Mouse (Mus musculus) large intestine, adult 2 months (tissue): ENCODE data around the gene S100a1. TPM values are rescaled to one million over a fixed set of nuclear protein-coding genes. Genes with fewer than 3 reads are reported as not detected.
A peak's percentile ranks its signal among the peaks of the same experiment; 100 is the strongest.

Experiments
- DNase-seq: peaks from one replicate; pipeline ENCODE4 v3.0.0-alpha.2; 2012; ENCODE audit warnings: low read depth, low spot score
- WGBS: fragments of 180-500 bp; shearing (Covaris S2); methylation state at CpG from one replicate; pipeline ENCODE4 v1.1.7; 2018; 5-methylcytosine and 5-hydroxymethylcytosine counted together
- polyA plus RNA-seq: library from polyadenylated mRNA; depleted of rRNA; stranded (reverse); fragments of >200 nt; gene quantifications from 2 replicates; pipeline ENCODE4 v1.2.3, GENCODE M21; 2012; rRNA removed

S100a1 gene
- polyA plus RNA-seq, result 44.1 and 52.5 TPM in 2 replicates

DNA sequence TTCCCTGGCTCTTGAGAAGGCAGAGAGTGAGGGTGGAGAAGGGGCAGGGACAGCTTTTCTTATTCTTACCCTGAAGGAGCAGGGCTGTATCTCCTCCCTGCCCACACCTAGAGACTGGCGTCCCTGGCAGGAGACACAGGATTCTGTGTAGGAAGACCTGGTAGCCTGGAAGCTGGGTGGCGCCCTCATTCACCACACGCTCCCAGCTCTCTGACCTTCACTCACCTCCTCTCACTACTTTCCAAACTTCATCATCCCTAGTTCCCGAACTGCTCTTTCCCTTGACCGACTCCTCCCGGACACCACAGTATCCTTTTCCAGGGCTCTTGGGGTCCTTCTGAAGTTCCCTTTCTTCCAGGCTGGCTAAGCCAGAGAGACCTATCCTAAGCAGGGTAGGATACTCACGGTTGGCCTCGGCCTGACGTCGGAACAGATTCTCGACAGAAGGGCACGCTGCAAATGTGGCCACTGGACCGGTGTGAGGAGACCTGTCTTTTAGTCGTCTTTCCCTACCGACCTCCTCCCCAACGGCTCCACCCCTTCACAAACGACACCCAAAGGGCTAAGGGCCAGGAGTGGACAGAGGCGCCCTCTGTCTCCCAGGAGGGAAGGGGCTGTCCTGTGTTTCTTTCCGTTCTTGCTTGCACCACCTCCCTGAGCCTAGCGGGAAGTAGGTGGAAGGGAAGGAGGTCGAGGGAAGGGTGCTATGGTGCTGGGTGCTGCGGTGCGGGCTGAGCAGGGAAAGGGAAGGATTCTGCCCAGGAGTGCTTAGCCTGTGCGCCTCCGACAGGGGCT, at the start of gene S100a1, which contains the start of gene S100a13:
TSS of gene S100a1 (minus strand) at position 597 of the 795 bp plus-strand sequence.
TSS of gene S100a13 (plus strand) at position 640 of the 795 bp plus-strand sequence.
- 2% methylated on average over 25 of the region's 25 CpGs for WGBS
- peak; percentile 85 for DNase-seq

DNA sequence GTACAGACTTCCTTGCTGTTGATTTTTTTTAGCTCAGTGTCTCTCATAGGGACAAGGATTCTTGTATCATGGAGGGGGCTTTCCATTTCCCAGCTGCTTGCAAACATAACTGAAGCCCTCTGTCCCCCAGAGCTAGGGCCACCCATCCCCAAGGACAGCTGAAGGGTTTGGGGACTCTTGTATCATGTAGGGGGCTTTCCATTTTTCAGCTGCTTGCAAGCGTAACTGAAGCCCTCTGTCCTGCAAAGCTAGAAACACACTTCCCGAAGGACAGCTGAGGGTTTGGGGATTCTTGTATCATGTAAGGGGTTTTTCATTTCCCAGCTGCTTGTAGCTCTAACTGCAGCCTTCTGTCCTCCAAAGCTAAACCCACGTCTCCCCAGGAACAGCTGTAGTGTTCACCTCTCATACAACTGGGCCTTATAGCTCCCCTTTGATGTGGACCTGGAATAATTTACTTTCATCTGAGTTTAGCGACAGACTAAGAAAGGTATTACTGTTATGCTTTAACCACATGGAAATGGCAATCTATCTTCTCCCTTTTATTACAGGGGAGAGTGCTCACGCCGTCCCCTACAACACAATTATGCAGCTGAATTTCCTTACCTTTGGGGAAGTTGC, 45.9 kb upstream of the S100a1 start, which contains the start of gene S100a3:
TSS of gene S100a3 (plus strand) at position 571 of the 621 bp plus-strand sequence.
- 82% methylated on average over 6 of the region's 6 CpGs for WGBS
- no peak for DNase-seq

DNA sequence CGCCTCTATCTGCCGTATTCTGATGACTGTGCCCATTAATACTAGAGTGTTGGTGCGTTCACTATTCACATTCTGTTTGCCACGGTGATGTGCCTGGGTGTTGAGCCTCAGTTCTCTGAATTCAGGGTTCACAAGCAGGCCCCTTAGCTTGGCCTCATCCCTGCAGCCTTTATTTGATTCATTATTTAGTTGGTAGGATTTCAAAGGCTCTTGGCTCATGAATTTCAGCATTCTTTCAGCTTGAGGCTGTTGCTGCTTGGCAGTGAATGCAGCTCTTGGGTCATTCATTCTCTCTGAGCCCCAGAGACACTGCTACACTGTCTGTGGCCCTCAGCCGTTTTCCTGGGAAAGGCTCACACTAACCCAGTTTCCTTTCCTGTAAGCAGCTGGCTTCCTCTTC, 41.8 kb upstream of the S100a1 start:
- 68% methylated on average over 5 of the region's 5 CpGs for WGBS
- no peak for DNase-seq

DNA sequence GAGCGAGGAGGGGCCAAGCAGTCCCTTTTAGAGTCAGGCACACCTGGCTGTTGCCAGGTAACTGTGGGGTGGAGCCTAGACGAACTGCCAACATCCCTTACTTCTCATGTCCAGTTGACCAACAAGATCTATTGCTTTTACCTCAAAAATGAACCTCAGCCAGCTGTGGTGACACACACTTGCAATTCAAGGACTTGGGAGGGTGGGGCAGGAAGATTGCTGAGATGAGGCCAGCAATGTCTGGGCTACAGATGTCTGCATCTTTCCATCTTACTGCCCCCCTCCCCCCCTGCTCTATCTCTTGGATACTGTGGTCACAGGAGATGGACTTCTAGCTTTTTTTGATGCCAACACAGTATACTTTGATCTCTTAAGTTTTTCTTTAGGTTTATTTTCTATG, 38.0 kb upstream of the S100a1 start:
- WGBS, result 56% methylated on average over 2 of the region's 2 CpGs
- no peak for DNase-seq

DNA sequence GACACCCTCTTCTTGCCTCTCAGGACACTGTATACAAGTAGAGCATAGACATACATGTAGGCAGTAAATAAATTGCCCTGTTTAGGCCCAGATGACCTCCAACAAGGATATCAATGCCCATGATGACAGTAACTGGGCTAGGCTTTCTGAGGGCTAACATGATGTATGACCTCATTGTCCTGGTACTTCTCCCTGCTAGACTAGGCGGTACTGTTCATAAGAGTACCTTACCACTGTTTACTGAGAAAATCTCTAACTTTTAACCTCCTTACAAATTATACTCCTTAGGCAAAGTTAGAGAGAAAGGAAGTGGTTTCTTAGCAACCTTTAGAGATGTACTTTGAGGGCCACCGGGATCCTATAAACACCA, 36.2 kb upstream of the S100a1 start:
- DNase-seq, result no peak
- WGBS, result 42% methylated on average over 2 of the region's 2 CpGs

DNA sequence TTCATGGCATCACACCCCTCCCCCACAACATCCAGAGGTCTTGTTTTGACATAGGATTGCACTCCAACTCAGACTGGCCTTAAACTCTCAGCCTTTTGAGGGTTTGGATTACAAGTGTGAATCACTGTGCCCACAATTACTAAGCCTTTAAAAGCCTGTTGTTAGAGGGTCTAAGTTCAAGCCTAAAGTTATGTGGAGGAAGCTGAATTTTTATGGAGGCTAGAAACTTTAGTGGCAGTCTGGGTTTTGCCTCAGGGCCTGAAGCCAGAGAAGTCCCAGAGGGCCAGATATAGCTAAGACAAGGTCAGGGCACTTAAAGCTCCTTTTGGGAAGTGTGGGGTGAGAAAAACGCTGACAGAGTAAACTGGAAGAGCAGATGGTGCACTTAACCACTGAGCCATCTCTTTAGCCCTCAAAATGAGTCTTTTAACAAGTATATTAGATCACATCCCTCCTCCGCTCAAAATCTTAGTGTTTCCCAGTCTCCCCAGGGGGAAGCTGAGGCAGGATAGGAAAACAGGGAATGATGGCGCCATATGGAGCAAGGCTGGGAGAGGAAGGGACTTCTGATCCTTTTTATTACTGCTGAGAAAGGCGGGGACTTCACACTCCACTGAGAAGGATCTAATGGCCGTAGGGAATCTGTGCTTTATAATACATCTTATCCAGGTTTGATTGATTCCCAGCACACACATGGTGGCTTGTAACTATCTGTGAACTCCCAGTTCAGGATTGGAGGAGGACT, 35.7 kb upstream of the S100a1 start:
- no peak for DNase-seq
- WGBS, result 55% methylated on average over 5 of the region's 5 CpGs

DNA sequence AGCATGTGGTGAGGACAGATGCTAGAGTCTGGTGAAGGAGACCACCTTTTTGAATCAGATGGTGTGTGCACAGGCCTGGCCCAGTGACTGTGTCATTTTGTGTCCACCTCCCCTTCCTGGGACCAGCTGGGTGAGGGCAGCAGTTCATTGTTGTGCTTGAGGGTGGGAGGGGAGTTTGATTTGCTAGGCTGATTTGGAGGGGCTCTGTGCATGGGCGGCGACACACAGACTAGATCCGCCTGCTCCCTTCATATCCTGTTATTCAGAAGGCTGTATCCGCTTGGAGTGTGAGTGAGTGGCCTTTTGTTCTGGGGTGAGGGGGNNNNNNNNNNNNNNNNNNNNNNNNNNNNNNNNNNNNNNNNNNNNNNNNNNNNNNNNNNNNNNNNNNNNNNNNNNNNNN, 26.7 kb upstream of the S100a1 start:
- DNase-seq, result no peak
- 70% methylated on average over 4 of the region's 4 CpGs for WGBS

DNA sequence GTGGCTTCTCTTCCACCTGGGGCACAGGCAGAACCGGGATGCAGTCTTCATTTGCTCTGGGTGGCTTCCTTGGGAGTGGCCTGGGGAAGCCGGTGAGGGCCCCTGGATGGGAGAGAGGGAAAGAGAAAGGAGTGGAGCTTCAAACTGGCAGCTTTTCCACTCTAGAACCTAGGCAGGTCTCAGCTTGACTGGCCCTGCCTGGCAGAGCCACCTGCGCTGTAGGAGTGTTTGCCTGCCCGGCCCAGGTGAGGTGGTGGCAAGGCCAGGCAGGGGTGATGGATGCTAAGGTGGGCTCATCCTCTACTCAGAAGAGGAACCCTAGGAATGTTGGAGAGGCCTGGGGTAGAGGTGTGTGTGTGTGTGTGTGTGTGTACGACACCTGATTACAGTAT, 23.7 kb upstream of the S100a1 start:
- no peak for DNase-seq
- 22% methylated on average over 5 of the region's 5 CpGs for WGBS

DNA sequence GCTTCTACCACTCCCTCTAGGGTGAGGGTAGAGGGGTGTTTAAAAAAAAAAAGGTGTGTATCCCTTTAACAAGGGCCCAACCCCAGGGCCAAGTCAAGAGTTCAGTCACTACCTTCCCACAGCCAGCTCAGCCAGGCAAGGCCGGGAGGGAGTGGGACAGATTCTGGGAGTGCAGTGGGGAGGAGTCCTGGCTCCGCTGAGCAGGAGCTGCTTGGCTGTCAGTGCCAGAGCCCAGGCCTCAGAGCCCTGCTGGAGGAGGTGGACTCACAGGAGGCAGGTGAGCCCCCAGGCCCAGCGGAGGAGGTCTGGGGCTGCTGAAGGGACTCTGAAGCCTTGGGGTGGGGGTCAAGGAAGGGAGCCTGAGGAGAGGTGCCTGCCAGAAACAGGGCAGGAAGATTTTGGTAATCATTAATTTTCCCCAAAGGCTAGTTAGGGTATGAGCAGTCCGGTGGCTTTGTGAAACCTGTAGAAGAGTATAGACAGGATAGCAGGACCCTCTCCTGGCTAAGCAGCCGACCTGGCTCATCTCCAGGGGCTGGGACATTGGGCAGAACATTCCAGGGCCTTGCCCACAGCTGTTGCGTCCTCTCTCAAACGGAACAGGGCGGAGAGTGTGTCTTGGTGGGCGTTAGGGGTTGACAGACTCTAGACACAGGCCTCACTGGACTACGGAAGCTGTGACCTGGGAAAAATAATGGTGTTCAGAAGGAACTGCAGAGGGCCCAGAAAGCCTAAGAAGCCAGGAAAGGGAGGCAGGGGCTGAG, 23.1 kb upstream of the S100a1 start, which contains the start of gene S100a16:
TSS of gene S100a16 (plus strand) at position 114 of the 764 bp plus-strand sequence.
- WGBS, result 13% methylated on average over 10 of the region's 10 CpGs
- DNase-seq, result no peak

DNA sequence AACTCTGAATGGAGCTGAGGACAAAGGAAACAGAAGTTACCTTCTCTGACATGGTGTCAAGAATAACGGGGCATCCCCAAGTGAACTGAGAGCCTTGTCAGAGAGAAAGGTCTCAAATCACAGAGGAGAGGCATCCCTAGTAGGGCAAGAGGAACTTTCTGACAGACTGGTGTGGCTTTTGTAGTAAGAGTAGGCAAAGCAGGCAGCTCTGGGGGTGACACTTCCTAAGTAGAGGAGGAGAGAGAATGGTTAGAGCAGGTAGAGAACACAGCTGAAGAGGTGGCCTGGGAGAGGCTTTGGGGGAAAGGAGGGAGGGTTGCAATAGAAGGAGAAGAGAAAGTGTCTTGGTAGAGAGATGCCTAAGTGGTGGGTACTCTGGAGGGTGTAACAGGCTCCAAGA, 21.3 kb upstream of the S100a1 start:
- WGBS, result 97% methylated on average over 1 of the region's 1 CpGs
- DNase-seq, result no peak

DNA sequence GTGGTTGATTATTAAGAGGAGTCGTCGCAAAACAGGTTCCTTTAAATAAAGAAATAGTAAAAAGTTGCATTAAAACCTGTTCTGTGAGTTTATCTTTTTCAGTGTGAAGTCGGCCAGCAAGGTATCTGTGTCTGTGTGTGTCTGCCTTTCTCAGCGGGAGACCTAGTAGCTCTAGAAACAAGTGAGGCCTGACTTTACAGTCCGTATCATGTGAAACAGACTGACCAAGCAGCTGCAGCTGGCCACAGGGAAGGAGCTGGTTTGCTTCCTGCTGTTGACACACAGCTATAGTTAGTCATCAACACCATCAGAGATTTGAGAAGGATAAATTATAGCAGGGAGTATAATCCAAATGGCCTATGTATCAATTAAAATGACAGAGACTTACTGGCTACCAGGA, 17.5 kb upstream of the S100a1 start:
- 40% methylated on average over 5 of the region's 5 CpGs for WGBS

DNA sequence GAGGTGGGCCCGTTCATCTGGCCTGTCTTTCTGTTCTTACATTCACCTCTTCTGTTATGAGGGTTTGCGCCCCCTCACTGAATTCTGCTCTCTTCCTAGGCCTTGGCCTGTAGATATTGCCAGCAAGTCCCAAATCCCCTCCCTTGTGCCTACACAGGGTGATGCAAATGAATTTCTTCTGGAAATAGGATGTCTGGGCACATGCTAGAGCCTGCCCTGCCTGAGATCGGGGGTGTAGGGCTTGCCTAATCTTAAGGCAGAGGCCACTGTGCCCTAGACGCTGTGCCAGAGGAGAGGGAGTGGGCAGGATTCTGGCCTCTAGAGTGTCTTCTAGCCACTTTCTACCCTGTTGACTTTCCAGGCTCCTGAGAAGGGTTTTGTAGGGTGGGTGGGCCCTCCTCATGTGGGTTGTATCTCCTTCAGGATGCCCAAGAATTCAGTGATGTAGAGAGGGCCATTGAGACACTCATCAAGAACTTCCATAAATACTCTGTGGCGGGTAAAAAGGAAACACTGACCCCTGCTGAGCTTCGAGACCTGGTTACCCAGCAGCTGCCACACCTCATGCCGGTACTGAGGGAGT, 13.2 kb upstream of the S100a1 start:
- no peak for DNase-seq
- WGBS, result 86% methylated on average over 7 of the region's 7 CpGs

More for the DNA sequence above, 17.5 kb upstream of the S100a1 start:
- DNase-seq, result no peak

DNA sequence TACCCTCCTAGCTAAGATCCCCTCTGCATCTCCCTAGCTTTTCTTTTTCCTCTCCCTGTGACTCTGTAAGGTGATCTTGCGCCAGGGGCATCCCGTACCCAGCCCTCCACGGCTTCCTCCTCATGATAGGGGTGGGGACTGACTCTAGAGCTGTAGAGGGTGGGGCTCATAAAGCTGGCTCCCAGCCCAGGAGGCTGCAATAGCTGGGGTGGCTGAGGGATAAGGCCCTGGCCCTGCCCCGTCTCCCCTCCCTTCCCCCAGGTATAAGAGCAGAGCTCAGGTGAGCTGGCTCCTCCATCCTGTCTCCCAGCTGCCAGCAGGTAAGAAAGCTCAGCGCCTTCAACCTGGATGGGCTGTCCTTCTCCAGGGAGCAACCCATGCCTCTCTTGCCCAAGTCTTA, 12.4 kb upstream of the S100a1 start, which contains the start of gene S100a14:
TSS of gene S100a14 (plus strand) at position 277 of the 400 bp plus-strand sequence.
- DNase-seq, result peak; percentile 90

DNA sequence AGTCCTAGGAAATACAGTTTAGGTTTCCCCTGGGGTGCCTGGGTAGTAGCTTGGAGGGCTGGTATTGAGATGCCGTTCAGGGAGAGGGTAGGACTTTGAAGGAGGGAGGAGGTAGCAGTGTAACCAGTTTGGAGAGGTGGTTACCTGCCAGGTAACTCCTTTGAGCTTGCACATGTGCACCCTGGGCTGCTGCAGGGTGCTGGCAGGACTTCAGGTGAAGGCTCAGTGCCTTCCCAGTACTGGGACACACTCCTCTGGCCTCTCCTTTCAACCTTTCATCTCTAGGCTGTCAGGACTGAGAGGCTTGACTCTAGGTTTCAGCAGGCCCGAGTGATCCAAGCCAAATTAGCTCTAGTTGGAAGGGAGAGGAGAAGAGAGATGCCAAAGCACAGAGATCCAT, 11.9 kb upstream of the S100a1 start:
- no peak for DNase-seq
- 28% methylated on average over 2 of the region's 2 CpGs for WGBS

More for the DNA sequence above, 12.4 kb upstream of the S100a1 start, which contains the start of gene S100a14:
- WGBS, result 21% methylated on average over 5 of the region's 5 CpGs

DNA sequence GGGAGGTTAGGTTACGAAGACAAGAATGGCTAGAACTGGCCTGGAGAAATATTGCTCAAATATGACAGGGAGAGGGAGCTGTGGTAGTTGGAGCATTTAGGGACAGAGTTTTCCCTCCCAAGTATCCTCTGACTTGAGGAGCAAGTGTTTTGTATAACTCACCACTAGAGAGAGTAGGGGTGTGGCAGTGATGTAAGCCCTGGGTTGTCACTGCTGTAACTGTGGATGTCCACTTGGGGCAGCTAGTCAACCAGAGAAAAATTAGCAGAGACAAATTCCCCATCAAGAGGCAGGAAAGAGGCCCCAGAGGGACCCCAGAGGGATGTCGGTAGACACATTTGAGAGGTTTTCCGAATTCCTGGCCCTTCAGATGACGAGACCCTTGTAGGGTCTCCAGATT, 11.2 kb upstream of the S100a1 start:
- no peak for DNase-seq
- WGBS, result 51% methylated on average over 4 of the region's 4 CpGs

DNA sequence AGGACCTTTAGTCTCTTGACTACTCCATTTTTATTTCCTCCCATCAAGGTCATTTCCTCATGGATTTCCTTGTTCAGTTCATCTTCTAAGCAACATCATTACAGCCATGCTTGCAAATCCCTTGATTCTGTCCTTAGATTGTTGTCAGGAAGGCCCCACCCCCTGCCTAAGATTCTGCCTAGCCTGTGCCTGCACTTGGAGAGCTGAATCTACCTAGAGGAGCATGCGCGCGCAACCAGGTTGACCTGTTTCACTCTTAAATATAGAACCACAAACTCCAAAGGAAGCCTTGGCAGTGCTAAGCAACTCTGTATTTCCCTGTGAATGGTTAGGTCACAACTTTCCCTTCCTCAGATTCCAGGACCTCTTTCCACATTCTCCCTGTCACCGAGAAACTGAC, 3.5 kb upstream of the S100a1 start:
- 87% methylated on average over 4 of the region's 4 CpGs for WGBS
- DNase-seq, result no peak

DNA sequence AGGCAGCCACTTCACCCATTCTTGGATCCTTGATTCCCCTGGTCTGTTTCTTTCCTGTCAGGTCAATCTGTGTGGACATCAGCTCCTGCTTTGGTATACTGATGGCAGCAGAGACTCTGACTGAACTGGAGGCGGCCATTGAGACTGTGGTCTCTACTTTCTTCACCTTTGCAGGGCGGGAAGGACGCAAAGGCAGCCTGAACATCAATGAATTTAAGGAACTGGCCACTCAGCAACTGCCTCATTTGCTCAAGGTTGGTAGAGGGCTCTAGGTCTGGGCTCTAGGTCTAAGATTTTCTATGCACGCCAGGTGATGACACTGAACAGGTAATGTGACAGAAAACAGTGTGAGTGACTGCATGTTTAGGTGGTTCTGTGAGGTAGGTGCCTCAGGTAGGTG, 1.6 kb upstream of the S100a1 start:
- no peak for DNase-seq
- 93% methylated on average over 4 of the region's 4 CpGs for WGBS

DNA sequence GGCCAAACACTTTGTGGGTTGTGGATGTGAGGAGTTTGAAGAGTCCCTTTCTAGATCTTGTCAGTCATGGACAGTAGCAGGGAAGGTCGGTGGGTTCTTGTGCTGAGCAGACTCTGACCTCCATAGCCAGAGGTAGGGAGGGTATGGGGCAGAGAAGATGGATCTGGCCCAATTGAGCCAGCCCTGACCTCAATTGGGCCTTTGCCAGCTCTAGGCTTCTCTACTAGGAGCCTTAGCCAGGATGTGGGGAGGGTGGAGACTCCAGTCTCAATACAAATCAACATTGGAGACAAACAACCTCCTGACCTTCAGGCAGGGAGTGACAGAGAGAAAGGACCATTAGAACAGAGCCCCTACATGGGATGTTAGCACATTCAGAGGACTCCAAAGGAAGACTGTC, 1.1 kb upstream of the S100a1 start:
- DNase-seq, result no peak
- 13% methylated on average over 1 of the region's 1 CpGs for WGBS

DNA sequence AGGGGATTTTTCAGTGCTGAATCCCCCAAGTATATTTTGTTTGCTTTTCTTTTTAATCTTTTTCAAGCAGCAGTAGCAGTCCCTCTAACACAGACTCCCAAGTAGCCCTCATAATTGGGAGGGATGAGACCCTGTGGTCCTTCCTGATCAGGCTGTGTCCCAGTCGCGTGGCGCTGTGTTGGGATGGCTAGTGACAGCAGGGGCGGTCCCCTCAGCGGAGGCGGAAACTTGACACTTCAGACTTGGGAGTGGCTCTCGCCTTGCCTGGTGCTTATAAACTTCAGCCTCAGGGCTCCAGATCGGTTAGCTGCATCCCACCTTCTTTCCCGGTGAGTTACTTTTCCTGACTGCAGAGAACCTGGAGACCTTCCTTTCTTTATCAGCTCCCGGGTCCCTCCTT, 499 bp upstream of the S100a1 start:
- WGBS, result under 1% methylated on average over 10 of the region's 10 CpGs
- peak; percentile 70 for DNase-seq
